Mouse (Mus musculus) testis, adult 2 months (tissue): ENCODE data around the gene Ccnl1.

ENCODE experiments used
- CTCF ChIP-seq: fragments of 200-500 bp; IDR thresholded peaks from 2 replicates; pipeline ENCODE4 v1.5.1; 2012; ENCODE audit warnings: low read depth, mild to moderate bottlenecking, inconsistent platforms, low read length, moderate library complexity; ENCODE audit not compliant: control insufficient read depth, insufficient read depth, insufficient replicate concordance
- POLR2A ChIP-seq: fragments of 200-500 bp; IDR thresholded peaks from 2 replicates; pipeline ENCODE4 v1.6.1; 2012; ENCODE audit warnings: low read depth, mild to moderate bottlenecking, inconsistent platforms, low read length, moderate library complexity; ENCODE audit not compliant: control insufficient read depth

GRCm38 (mm10) chr3:65973501-65974231 is 15.6 kb upstream of the Ccnl1 start:
- TF ChIP-seq CTCF = no peak
- no peak for TF ChIP-seq POLR2A
